Mouse (Mus musculus) spleen, adult 12 weeks (tissue): ENCODE data around the gene Znrf4.
A peak's percentile ranks its signal among the peaks of the same experiment; 100 is the strongest.

Experiments used
- DNase-seq: peaks from one replicate; pipeline ENCODE4 v3.0.0; 2022; ENCODE audit warnings: low spot score

The Znrf4 gene

GRCm38 (mm10) chr17:56512310-56512709, at the start of gene Znrf4:
Znrf4 (minus strand) TSS chr17:56512431.
- no peak for DNase-seq

GRCm38 (mm10) chr17:56561866-56562265, 49.6 kb upstream of the Znrf4 start:
- DNase-seq, result no peak

- DNase-seq, result no peak
These were observed 47.9 kb upstream of the Znrf4 start for GRCm38 (mm10) chr17:56560131-56560530.

- no peak for DNase-seq
These were observed 47.2 kb upstream of the Znrf4 start for GRCm38 (mm10) chr17:56559386-56559785.

- DNase-seq, result peak; percentile 42
These were observed 46.2 kb upstream of the Znrf4 start for GRCm38 (mm10) chr17:56558448-56558847.

GRCm38 (mm10) chr17:56554122-56554551, 41.9 kb upstream of the Znrf4 start, which contains the start of gene Gm20219:
Gm20219 (minus strand) TSS chr17:56554387.
- no peak for DNase-seq

- peak; percentile 66 for DNase-seq
These were observed 40.6 kb upstream of the Znrf4 start for GRCm38 (mm10) chr17:56552781-56553363.

GRCm38 (mm10) chr17:56551841-56552581, 39.8 kb upstream of the Znrf4 start:
- DNase-seq, result no peak

GRCm38 (mm10) chr17:56550784-56551475, 38.7 kb upstream of the Znrf4 start:
- no peak for DNase-seq

- no peak for DNase-seq
These were observed 36.4 kb upstream of the Znrf4 start for GRCm38 (mm10) chr17:56548605-56549105.

- no peak for DNase-seq
These were observed 35.8 kb upstream of the Znrf4 start for GRCm38 (mm10) chr17:56547846-56548604.

GRCm38 (mm10) chr17:56547116-56547845, 35.0 kb upstream of the Znrf4 start:
- DNase-seq, result no peak

- no peak for DNase-seq
These were observed 34.3 kb upstream of the Znrf4 start for GRCm38 (mm10) chr17:56546576-56546975.

- DNase-seq, result no peak
These were observed 33.7 kb upstream of the Znrf4 start for GRCm38 (mm10) chr17:56545945-56546344.

- DNase-seq, result no peak
These were observed 32.6 kb upstream of the Znrf4 start for GRCm38 (mm10) chr17:56544699-56545387.

- DNase-seq, result no peak
These were observed 31.5 kb upstream of the Znrf4 start for GRCm38 (mm10) chr17:56543684-56544224.

GRCm38 (mm10) chr17:56542736-56543135, 30.5 kb upstream of the Znrf4 start:
- DNase-seq, result no peak

GRCm38 (mm10) chr17:56540562-56540975, 28.3 kb upstream of the Znrf4 start:
- no peak for DNase-seq

- no peak for DNase-seq
These were observed 25.7 kb upstream of the Znrf4 start for GRCm38 (mm10) chr17:56537912-56538311.

GRCm38 (mm10) chr17:56536874-56537273, 24.6 kb upstream of the Znrf4 start:
- no peak for DNase-seq
